Mouse (Mus musculus) megakaryocyte progenitor cell, adult 5-6 weeks (primary cell): ENCODE measurements at regions not wholly inside any gene's neighbourhood (a gene's known extent, or its start where the extent isn't known, plus 50 kb on each side); places are given as distances from the start of the nearest gene placed in this dataset.

Experiments
- ATAC-seq: replicated peaks from 2 replicates; pipeline ENCODE4 v1.8.0; 2016; ENCODE audit warnings: mild to moderate bottlenecking, moderate TSS enrichment, inconsistent platforms; ENCODE audit not compliant: poor library complexity

- no peak for ATAC-seq
Observed at GRCm38 (mm10) chr10:43746631-43747001, 154.9 kb downstream of the Qrsl1 start.

GRCm38 (mm10) chr10:43747541-43747940 lies 154.0 kb downstream of the Qrsl1 start:
- ATAC-seq: no peak

DNA sequence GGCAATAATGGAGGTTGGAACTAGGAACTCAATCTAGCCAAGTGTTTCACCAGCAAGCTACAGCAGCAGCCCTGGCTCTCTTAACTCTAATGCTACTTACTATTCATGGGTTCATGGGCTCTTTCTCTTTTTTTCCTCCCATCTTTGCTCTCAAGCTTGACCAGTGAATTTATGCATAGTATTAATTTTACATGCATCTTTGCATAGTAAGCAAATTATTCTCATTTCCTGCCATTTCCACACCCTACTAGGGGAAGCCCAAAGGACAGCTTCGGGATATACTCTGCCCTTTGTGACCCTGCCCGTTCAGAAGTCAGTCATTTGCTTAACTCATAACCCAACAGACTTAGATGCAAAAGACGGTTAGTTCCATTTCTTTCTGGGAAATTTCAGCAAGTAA lies 153.2 kb downstream of the Qrsl1 start:
- no peak for ATAC-seq

- no peak for ATAC-seq
Observed at GRCm38 (mm10) chr10:43749496-43750110, 151.9 kb downstream of the Qrsl1 start.

- no peak for ATAC-seq
Observed at GRCm38 (mm10) chr10:43750401-43750800, 151.1 kb downstream of the Qrsl1 start.

DNA sequence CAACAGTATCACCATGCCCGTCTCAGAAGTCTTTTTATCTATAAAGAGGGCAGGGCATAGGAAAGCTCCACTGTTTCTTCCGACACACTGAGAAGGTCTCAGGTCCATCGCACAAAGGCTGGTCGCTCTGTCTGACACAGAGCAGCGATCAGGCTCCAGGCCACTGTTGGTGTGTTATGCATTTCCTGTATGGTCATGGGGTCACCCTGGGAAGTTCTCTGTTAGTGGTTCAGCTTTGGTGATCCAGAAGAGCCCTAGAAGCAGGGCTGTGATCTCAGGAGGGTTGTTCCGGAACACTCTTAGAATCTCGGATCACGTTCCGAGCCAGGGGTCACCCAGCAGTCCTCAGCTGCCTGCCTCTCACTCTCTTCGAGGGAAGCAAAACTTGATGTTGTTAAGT lies 150.7 kb downstream of the Qrsl1 start:
- ATAC-seq: 0 out of 2 replicates have a peak, but pooled peaks have one; percentile 11

GRCm38 (mm10) chr10:43751881-43752675 lies 149.5 kb downstream of the Qrsl1 start:
- ATAC-seq: peak; percentile 90

DNA sequence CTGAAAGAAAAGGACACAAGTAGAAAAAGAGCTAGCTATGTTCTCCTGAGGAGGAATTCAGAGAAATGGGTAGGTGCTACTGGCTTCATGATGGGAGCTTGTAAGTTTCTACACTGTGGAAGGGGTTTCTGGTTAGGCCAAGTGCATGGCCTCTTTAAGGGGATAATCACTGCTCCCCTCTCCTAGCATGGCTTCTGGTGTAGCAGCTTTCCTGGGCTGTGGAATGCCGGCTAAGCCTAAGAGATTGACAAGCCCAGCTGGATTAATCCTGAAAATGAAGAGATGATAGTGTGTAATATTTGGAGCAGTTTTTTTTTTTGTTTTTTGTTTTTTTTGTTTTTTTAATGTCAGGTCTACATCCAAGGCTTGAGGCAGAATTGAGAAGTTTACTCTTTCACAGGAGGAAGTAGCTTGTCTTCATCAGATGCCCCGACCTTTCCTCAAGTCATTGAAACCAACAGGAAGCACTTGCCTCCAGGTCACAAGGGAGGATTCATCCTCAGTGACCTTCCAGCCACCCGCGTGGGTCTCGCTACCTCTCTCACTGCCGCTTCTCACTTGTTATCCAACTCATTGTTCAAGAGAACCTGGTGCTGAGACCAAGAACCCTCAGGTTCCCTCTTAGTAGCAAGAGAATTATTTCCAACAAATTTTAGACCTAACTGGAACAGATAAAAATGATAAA lies 144.5 kb downstream of the Qrsl1 start:
- ATAC-seq: no peak

DNA sequence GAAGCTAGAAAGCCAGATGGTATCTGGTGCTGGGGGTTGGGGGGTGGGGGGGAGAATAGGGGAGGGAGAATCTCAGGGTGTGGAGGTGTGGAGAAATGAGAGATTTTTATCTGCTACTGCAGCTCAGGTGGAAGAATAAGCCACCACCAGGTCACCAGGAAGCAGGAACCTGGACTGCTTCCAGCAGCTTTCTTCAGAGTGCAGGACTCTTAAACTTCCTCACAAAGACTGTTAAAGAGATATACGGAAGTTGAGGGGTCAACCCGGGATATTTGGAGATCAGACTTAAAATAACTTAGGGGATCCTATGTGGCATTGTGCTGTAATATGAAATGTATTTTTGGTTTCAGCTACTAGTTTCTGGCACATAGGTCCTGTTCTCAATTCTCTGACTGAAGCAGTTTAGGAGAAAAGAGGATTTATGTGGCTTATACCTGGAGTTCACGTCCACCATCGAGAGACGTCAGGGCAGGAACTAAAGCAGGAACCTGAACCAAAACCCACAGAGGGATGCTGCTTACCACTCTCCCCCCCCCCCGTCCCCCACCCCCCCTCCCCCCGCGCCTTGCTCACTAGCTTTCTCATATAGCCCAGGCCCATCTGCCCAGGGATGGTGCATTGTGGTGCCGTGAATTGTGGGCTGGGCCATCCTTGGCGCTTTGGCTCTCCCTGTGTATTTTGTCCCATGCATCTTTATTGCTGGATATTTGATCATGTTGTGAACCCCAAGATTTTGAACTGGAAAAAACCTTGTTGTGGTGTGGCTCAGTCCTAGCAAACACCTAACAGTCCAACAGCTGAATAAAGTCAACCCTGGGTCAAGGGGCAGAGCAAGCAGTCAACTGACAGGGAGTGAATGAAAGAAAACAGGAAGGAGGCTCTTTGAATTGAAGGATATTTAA lies 143.2 kb downstream of the Qrsl1 start:
- peak; percentile 47 for ATAC-seq

GRCm38 (mm10) chr10:43759186-43759905 lies 142.2 kb downstream of the Qrsl1 start:
- no peak for ATAC-seq

GRCm38 (mm10) chr10:43759906-43760281 lies 141.7 kb downstream of the Qrsl1 start:
- no peak for ATAC-seq

DNA sequence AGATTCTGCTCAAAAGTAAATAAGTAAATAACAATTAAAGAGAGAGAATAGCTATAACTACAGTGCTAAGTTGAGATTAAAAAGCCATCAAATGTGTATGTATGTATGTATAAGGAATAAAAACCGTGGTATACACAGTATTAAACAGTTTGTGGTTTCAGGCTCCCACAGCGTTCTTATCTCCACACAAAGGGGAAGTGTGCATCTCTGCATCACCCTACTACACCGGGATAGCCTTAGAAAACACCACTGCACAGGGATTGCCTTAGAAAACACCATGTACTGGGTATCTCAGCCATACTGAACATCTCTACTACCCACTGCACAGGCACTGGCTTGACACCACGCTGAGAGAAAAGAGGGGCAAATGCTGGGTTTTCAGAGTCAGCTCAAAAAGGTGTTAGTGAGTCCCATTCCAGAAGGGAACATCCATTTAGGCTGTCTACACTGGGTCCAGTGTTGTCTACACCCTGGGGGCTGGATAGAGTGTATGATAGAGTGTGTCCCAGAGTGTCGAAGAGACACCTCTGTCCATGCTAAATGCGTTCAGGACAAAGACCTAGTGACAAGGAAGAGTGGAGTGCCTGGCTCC lies 139.5 kb downstream of the Qrsl1 start:
- ATAC-seq: peak; percentile 62

GRCm38 (mm10) chr10:43764581-43764980 lies 137.0 kb downstream of the Qrsl1 start:
- ATAC-seq: no peak

- peak; percentile 71 for ATAC-seq
Observed at GRCm38 (mm10) chr10:43765275-43765674, 136.3 kb downstream of the Qrsl1 start.

DNA sequence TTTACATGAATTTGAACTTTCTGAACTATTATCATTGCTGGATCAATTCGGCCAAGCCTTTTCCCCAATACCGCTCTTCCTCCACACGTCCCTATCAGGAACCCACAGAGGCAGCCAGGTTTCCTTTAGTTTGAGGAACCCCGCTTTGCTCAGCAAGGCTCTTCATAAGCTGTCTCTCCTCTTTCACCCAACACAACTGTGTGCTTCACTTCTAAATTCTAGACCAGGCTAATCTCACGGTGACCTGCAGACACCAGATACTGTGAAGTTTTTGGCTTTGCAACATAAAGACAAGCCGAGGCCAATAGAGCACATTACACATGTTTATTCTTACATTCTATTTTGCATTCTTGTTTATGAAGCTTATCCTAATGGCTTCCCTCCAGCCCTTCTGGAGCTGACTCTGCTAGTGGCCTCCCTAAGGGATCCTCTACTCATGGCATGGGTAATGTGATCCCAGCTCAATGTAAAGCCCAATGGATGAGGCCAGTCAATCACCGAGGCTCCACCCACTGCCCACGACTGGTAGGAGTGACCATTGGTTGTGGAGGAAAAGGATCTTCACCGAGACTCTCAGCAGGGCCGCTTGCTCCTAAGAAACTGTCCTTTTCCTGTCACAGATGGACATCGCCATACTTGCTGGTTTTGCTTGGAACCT lies 135.6 kb downstream of the Qrsl1 start:
- peak; percentile 72 for ATAC-seq

DNA sequence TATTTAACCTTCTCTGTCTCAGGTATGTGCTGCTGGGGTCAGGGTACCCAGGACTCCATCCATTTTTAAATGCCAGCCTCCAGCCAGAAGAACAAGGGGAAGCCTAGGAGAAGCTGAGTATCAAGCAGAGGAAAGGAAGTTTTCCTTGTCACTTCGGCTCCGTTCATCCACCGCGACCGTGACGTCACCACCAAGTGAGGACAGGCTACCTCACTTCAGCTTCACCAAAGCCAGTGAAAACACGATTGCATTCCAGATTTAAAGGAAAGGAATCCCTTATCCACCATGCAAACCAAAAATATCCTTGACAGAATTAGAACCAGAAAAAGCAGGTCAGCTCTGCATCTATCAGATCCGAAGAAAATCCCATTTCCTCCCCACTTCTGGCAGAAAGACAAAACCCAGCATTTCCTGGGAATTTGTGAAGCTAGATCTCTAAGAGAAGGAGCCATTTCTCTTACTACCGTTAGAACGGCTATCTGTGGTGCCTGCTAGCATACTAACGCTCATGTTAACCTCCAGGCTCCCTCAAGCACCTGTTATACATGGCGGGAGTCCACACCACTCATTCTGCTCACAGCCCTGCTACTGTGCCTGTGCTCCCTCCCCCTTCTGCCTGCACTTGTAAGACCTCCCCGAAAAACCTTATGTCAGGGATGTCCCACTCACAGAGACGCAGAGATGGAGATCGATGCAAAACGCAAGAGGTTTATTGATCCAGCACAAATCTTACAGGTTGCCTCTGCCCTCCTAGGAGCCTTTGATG lies 133.4 kb downstream of the Qrsl1 start:
- no peak for ATAC-seq

DNA sequence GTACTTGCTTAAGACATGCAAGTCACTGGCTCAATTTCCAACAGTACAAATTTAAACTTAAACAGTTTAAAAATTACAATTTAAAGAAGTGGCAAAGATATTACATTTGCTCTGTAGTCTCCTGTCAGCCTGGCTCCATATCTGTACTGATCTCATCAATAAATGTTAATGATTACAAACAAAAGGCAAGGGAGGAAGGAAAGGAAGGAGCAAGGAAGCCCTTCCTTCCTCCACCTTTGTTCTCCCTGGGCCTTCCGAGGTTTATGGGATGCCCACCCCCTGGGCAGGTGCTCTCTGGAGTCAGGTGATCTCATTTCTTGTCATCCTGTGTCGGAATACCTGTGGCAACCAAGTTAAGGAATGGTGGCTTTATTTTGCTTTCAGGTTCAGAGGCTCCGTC lies 132.5 kb downstream of the Qrsl1 start:
- no peak for ATAC-seq

GRCm38 (mm10) chr10:43775807-43776206 lies 125.7 kb downstream of the Qrsl1 start:
- ATAC-seq: no peak
